In genomic region chr9:104306734-104307133, GRCm38 (mm10) we compare ENCODE assay signal across 10 mouse cellular contexts. TPM values are rescaled to one million over a fixed set of nuclear protein-coding genes. Genes with fewer than 3 reads are reported as not detected.
DNase-seq lines count a peak whose midpoint lies in the region; ATAC-seq and TF ChIP-seq lines count a peak whose summit lies in the region.
"Had no signal": no experiment of that assay in that cellular context is flagged by ENCODE, and none has a peak within 500 bp of the region (broad histone marks: within the 10 kb centered on the region; RNA-seq: fewer than 3 reads in every experiment).

No protein-coding gene starts in this region.

- no peaks in the 10 kb centered on the region for H3K4me1 ChIP-seq in kidney, embryonic 14.5 days (ENCODE audit: control insufficient read depth, insufficient read depth, low read length)
- H3K4me1 ChIP-seq in embryonic fibroblast, embryonic 13.5 days (ENCODE audit: control insufficient read depth, insufficient read depth, low read length) = peaks cover 2% of the 10 kb centered on the region; the same call in 1 of the 2 replicates
- H3K4me1 ChIP-seq in limb, embryonic 10.5 days = no peaks in the 10 kb centered on the region
- H3K4me1 ChIP-seq: stomach, embryonic 15.5 days had no signal

- 14% methylated on average over 6 of the region's 6 CpGs for WGBS in kidney, embryonic 14.5 days
- 19% methylated on average over 6 of the region's 6 CpGs for WGBS in limb, embryonic 10.5 days

- H3K4me2 ChIP-seq in kidney, embryonic 14.5 days (replicated peaks; ENCODE audit: low read depth, low read length) = no peak overlapping the region
- H3K4me2 ChIP-seq: stomach, embryonic 15.5 days had no signal

- no peaks in the 10 kb centered on the region for H3K9me3 ChIP-seq in kidney, embryonic 14.5 days (ENCODE audit: control insufficient read depth, low read length)
- H3K9me3 ChIP-seq in limb, embryonic 10.5 days (replicated peaks) = no peaks in the 10 kb centered on the region
- H3K9me3 ChIP-seq: stomach, embryonic 15.5 days had no signal

- peak; percentile 63 for DNase-seq in kidney, adult 11 months
- DNase-seq in adrenal gland, postnatal 36 days = peak; percentile 64 to 72
- peak; percentile 77 for DNase-seq in induced T-regulatory cell, adult 2 months (ENCODE audit: low read depth)
- peak; percentile 81 for DNase-seq in limb, embryonic 10.5 days (ENCODE audit: low spot score)
- peak; percentile 37 for DNase-seq in retina, adult 2 months (ENCODE audit: low read depth, low spot score)
- DNase-seq in thymus, postnatal 25 days = peak; percentile 65

- no peak overlapping the region for H3K9ac ChIP-seq in kidney, embryonic 14.5 days (ENCODE audit: low read depth, low read length)
- H3K9ac ChIP-seq: stomach, embryonic 15.5 days had no signal

- TF ChIP-seq POLR2A in embryonic fibroblast, embryonic 13.5 days (IDR thresholded peaks at IDR 0.05; ENCODE audit: low read depth, low read length) = no peak

- no peaks in the 10 kb centered on the region for H3K36me3 ChIP-seq in kidney, embryonic 14.5 days (ENCODE audit: control insufficient read depth, insufficient read depth, low read length)
- H3K36me3 ChIP-seq in limb, embryonic 10.5 days = no peaks in the 10 kb centered on the region
- H3K36me3 ChIP-seq: stomach, embryonic 15.5 days had no signal

- no peak; the same call in 1 of the 2 replicates for ATAC-seq in kidney, embryonic 14.5 days (ENCODE audit: low FRiP score, low TSS enrichment)

- TF ChIP-seq CTCF in embryonic fibroblast, embryonic 13.5 days (IDR thresholded peaks at IDR 0.05; ENCODE audit: borderline replicate concordance, insufficient read depth, low read length) = peak; percentile 81; the same call in 1 of the 2 replicates

- H3K4me3 ChIP-seq in kidney, embryonic 14.5 days (ENCODE audit: low read length) = no peak overlapping the region
- no peak overlapping the region for H3K4me3 ChIP-seq in embryonic fibroblast, embryonic 13.5 days (ENCODE audit: insufficient read depth, low read length)
- H3K4me3 ChIP-seq in limb, embryonic 10.5 days = no peak overlapping the region
- H3K4me3 ChIP-seq: erythroblast, embryonic 14.5 days; stomach, embryonic 15.5 days had no signal

- H3K27me3 ChIP-seq in kidney, embryonic 14.5 days (ENCODE audit: control insufficient read depth, insufficient read depth, low read length) = no peaks in the 10 kb centered on the region
- no peaks in the 10 kb centered on the region for H3K27me3 ChIP-seq in limb, embryonic 10.5 days (ENCODE audit: low read depth, poor library complexity, severe bottlenecking)
- H3K27me3 ChIP-seq: stomach, embryonic 15.5 days had no signal

- no peak overlapping the region for H3K27ac ChIP-seq in kidney, embryonic 14.5 days (ENCODE audit: low read depth, low read length)
- H3K27ac ChIP-seq in embryonic fibroblast, embryonic 13.5 days (ENCODE audit: insufficient read depth, low read length) = no peak overlapping the region
- no peak overlapping the region for H3K27ac ChIP-seq in limb, embryonic 10.5 days
- H3K27ac ChIP-seq: stomach, embryonic 15.5 days had no signal

RNA-seq across cellular contexts. Expression of gene Acpp, which starts 30.8 kb away (rescaled TPM):
- 1.1 and 2.0 TPM in 2 replicates for polyA plus RNA-seq in kidney, embryonic 14.5 days (2014; fragmentation: Nextera tagmentation; extraction: Ambion mirVana)
- 10 to 100 TPM in 1 of 2 experiments, under 1 TPM in 1; 0.13 to 29.3 TPM for total RNA-seq in adrenal gland, postnatal 36 days (2021)
- polyA plus RNA-seq in embryonic fibroblast, embryonic 13.5 days (2011; ENCODE audit: insufficient read length, low read depth, missing spikeins) = 0.84 and 1.2 TPM in 2 replicates
- polyA plus RNA-seq in limb, embryonic 10.5 days (2016; fragmentation: Nextera tagmentation; extraction: Ambion mirVana) = 1.5 TPM in 2 replicates
- polyA plus RNA-seq: erythroblast, embryonic 14.5 days had no signal

RNA-seq across cellular contexts. Expression of gene Dnajc13, which starts 44.0 kb away (rescaled TPM):
- polyA plus RNA-seq in kidney, embryonic 14.5 days (2014; fragmentation: Nextera tagmentation; extraction: Ambion mirVana) = 31.0 and 31.9 TPM in 2 replicates
- total RNA-seq in adrenal gland, postnatal 36 days (2021) = 10 to 100 TPM; 43.0 to 46.9 TPM
- 107 and 109 TPM in 2 replicates for polyA plus RNA-seq in embryonic fibroblast, embryonic 13.5 days (2011; ENCODE audit: insufficient read length, low read depth, missing spikeins)
- 17.9 and 21.8 TPM in 2 replicates for polyA plus RNA-seq in limb, embryonic 10.5 days (2016; fragmentation: Nextera tagmentation; extraction: Ambion mirVana)
